Mouse (Mus musculus) limb, embryonic 12.5 days (tissue): ENCODE results near the gene Timm44. TPM values are rescaled to one million over a fixed set of nuclear protein-coding genes. Genes with fewer than 3 reads are reported as not detected.
"Not testable (repeated sequence)": the region's sequence is repeated elsewhere in the genome, so short reads cannot be mapped to it uniquely, and the experiment has no call there.

Experiments
- ATAC-seq: fragments of 200-750 bp; cut with Nextera tagmentation; 2 replicates; pipeline ENCODE4 v1.8.0; 2017; ENCODE audit warnings: low read depth, moderate TSS enrichment; ENCODE audit not compliant: insufficient number of reproducible peaks, insufficient read depth, low FRiP score, low TSS enrichment
- H3K27ac ChIP-seq: fragments of 300-500 bp; sonication (generic); 2 replicates; pipeline ENCODE4 v1.5.1; 2016; ENCODE audit warnings: mild to moderate bottlenecking, moderate library complexity
- H3K27me3 ChIP-seq: fragments of 300-500 bp; sonication (generic); 2 replicates; pipeline ENCODE4 v1.6.1; 2016; ENCODE audit warnings: mild to moderate bottlenecking, moderate library complexity
- H3K36me3 ChIP-seq: fragments of 300-500 bp; sonication (generic); 2 replicates; pipeline ENCODE4 v1.6.1; 2016; ENCODE audit warnings: mild to moderate bottlenecking, moderate library complexity
- H3K4me1 ChIP-seq: fragments of 300-500 bp; sonication (generic); replicated peaks from 2 replicates; pipeline ENCODE4 v1.6.1; 2016
- H3K4me2 ChIP-seq: fragments of 300-500 bp; sonication (generic); 2 replicates; pipeline ENCODE4 v1.6.1; 2016; ENCODE audit warnings: mild to moderate bottlenecking, moderate library complexity
- H3K4me3 ChIP-seq: fragments of 300-500 bp; sonication (generic); replicated peaks from 2 replicates; pipeline ENCODE4 v1.5.1; 2016; ENCODE audit warnings: mild to moderate bottlenecking
- H3K9ac ChIP-seq: fragments of 300-500 bp; sonication (generic); replicated peaks from 2 replicates; pipeline ENCODE4 v1.6.1; 2016; ENCODE audit warnings: mild to moderate bottlenecking, moderate library complexity
- H3K9me3 ChIP-seq: fragments of 300-500 bp; sonication (generic); 2 replicates; pipeline ENCODE4 v1.6.1; 2016; ENCODE audit warnings: mild to moderate bottlenecking, moderate library complexity
- WGBS: fragments of 180-500 bp; shearing (Covaris S2); methylation state at CpG from one replicate; pipeline ENCODE4 v1.1.7; 2016; 5-methylcytosine and 5-hydroxymethylcytosine counted together
- polyA plus RNA-seq: library from polyadenylated mRNA; unstranded; fragments of >200 nt; fragmentation: Nextera tagmentation; extraction: Ambion mirVana; gene quantifications from 2 replicates; pipeline ENCODE4 v1.2.1, GENCODE M21; 2016

The Timm44 gene
- polyA plus RNA-seq, 1 experiment from 2014 or later: 66.7 TPM

GRCm38 (mm10) chr8:4259805-4260170 is 15.9 kb downstream of the Timm44 start:
- peaks cover 27% of the 10 kb centered on the region for H3K4me1 ChIP-seq
- 0 out of 2 replicates have a peak overlapping the region, but pooled peaks have one; percentile 83 for H3K9ac ChIP-seq
- peaks cover 82% of the 10 kb centered on the region for H3K36me3 ChIP-seq
- H3K9me3 ChIP-seq: no peaks in the 10 kb centered on the region
- H3K27me3 ChIP-seq: no peaks in the 10 kb centered on the region
- WGBS: 78% methylated on average over 4 of the region's 4 CpGs
- no peak overlapping the region for H3K4me2 ChIP-seq
- H3K27ac ChIP-seq: peak overlapping the region; percentile 76
- no peak for ATAC-seq
- H3K4me3 ChIP-seq: no peak overlapping the region

GRCm38 (mm10) chr8:4259125-4259804 is 16.4 kb downstream of the Timm44 start, which contains the start of gene Ctxn1:
Gene Ctxn1, minus strand, starts transcription at chr8:4259274.
- ATAC-seq: peak; percentile 92
- Histone ChIP-seq H3K4me2 (peak within 1 kb of the TSS; percentile 71), H3K4me3 (peak within 1 kb of the TSS; percentile 82), H3K27ac (peak within 1 kb of the TSS; percentile 89), H3K9ac (peak within 1 kb of the TSS; percentile 83), H3K36me3 (peaks cover 82% of the 10 kb centered on the region), H3K9me3 (no peaks in the 10 kb centered on the region), H3K4me1 (peaks cover 29% of the 10 kb centered on the region), H3K27me3 (no peaks in the 10 kb centered on the region)
- WGBS: 7% methylated on average over 22 of the region's 33 CpGs

- Histone ChIP-seq H3K4me2 (peak overlapping the region; percentile 71), H3K4me3 (peak overlapping the region; percentile 82), H3K9ac (peak overlapping the region; percentile 83), H3K27ac (peak overlapping the region; percentile 89), H3K27me3 (no peaks in the 10 kb centered on the region), H3K36me3 (peaks cover 77% of the 10 kb centered on the region), H3K4me1 (peaks cover 35% of the 10 kb centered on the region), H3K9me3 (no peaks in the 10 kb centered on the region)
- WGBS: under 1% methylated on average over 31 of the region's 32 CpGs
- ATAC-seq: peak; percentile 76
Observed at GRCm38 (mm10) chr8:4258678-4259077, 17.0 kb downstream of the Timm44 start.

- WGBS: 3% methylated on average over 35 of the region's 35 CpGs
Observed at GRCm38 (mm10) chr8:4258233-4258632, 17.5 kb downstream of the Timm44 start.

GRCm38 (mm10) chr8:4257350-4257749 is 18.4 kb downstream of the Timm44 start:
- H3K9me3 ChIP-seq: no peaks in the 10 kb centered on the region
- H3K4me1 ChIP-seq: peaks cover 39% of the 10 kb centered on the region
- peak overlapping the region; percentile 83; the same call in 1 of the 2 replicates for H3K9ac ChIP-seq
- peak overlapping the region; percentile 82 for H3K4me3 ChIP-seq
- H3K36me3 ChIP-seq: peaks cover 64% of the 10 kb centered on the region
- peak overlapping the region; percentile 71 for H3K4me2 ChIP-seq
- H3K27me3 ChIP-seq: no peaks in the 10 kb centered on the region
- WGBS: 75% methylated on average over 4 of the region's 4 CpGs
- 0 out of 2 replicates have a peak overlapping the region, but pooled peaks have one; percentile 89 for H3K27ac ChIP-seq
- no peak for ATAC-seq

More at GRCm38 (mm10) chr8:4258233-4258632, 17.5 kb downstream of the Timm44 start:
- peak; percentile 27 for ATAC-seq
- Histone ChIP-seq H3K4me1 (peaks cover 36% of the 10 kb centered on the region), H3K9me3 (no peaks in the 10 kb centered on the region), H3K4me2 (peak overlapping the region; percentile 71), H3K27ac (peak overlapping the region; percentile 89), H3K9ac (peak overlapping the region; percentile 83), H3K27me3 (no peaks in the 10 kb centered on the region), H3K36me3 (peaks cover 73% of the 10 kb centered on the region), H3K4me3 (peak overlapping the region; percentile 82)

GRCm38 (mm10) chr8:4256911-4257310 is 18.8 kb downstream of the Timm44 start:
- H3K27me3 ChIP-seq: no peaks in the 10 kb centered on the region
- 0 out of 2 replicates have a peak overlapping the region, but pooled peaks have one; percentile 83 for H3K9ac ChIP-seq
- H3K4me3 ChIP-seq: no peak overlapping the region
- H3K4me1 ChIP-seq: peaks cover 42% of the 10 kb centered on the region
- H3K4me2 ChIP-seq: no peak overlapping the region; the same call in 1 of the 2 replicates
- no peak for ATAC-seq
- 0 out of 2 replicates have a peak overlapping the region, but pooled peaks have one; percentile 23 for H3K27ac ChIP-seq
- H3K9me3 ChIP-seq: no peaks in the 10 kb centered on the region
- 60% methylated on average over 4 of the region's 4 CpGs for WGBS
- peaks cover 59% of the 10 kb centered on the region for H3K36me3 ChIP-seq

GRCm38 (mm10) chr8:4255471-4255870 is 20.2 kb downstream of the Timm44 start:
- ATAC-seq: not testable (repeated sequence)
- H3K4me1 ChIP-seq: peaks cover 44% of the 10 kb centered on the region
- WGBS: 89% methylated on average over 7 of the region's 7 CpGs

GRCm38 (mm10) chr8:4254001-4254400 is 21.7 kb downstream of the Timm44 start:
- Histone ChIP-seq H3K9me3 (no peaks in the 10 kb centered on the region), H3K36me3 (peaks cover 49% of the 10 kb centered on the region), H3K4me3 (peak overlapping the region; percentile 84), H3K27ac (peak overlapping the region; percentile 62; the same call in 1 of the 2 replicates), H3K4me2 (peak overlapping the region; percentile 82), H3K4me1 (peaks cover 45% of the 10 kb centered on the region), H3K9ac (peak overlapping the region; percentile 80; the same call in 1 of the 2 replicates), H3K27me3 (no peaks in the 10 kb centered on the region; the same call in 1 of the 2 replicates)
- no peak for ATAC-seq
- 68% methylated on average over 6 of the region's 6 CpGs for WGBS

More at GRCm38 (mm10) chr8:4255471-4255870, 20.2 kb downstream of the Timm44 start:
- H3K4me2 ChIP-seq, H3K27me3 ChIP-seq, H3K27ac ChIP-seq, H3K9me3 ChIP-seq, H3K4me3 ChIP-seq, H3K9ac ChIP-seq: not testable (repeated sequence)
- peaks cover 45% of the 10 kb centered on the region for H3K36me3 ChIP-seq

GRCm38 (mm10) chr8:4252934-4253841 is 22.5 kb downstream of the Timm44 start, which contains the start of gene Snapc2:
Gene Snapc2, plus strand, starts transcription at chr8:4253080.
- WGBS: under 1% methylated on average over 69 of the region's 69 CpGs
- H3K27ac ChIP-seq: peak within 1 kb of the TSS; percentile 92
- H3K9ac ChIP-seq: peak within 1 kb of the TSS; percentile 80
- ATAC-seq: peak; percentile 87
- peaks cover 4% of the 10 kb centered on the region for H3K27me3 ChIP-seq
- peaks cover 51% of the 10 kb centered on the region for H3K4me1 ChIP-seq
- H3K4me2 ChIP-seq: peak within 1 kb of the TSS; percentile 82
- no peaks in the 10 kb centered on the region for H3K9me3 ChIP-seq
- H3K4me3 ChIP-seq: peak within 1 kb of the TSS; percentile 84
- peaks cover 57% of the 10 kb centered on the region for H3K36me3 ChIP-seq

- ATAC-seq: no peak
- Histone ChIP-seq H3K36me3 (peaks cover 60% of the 10 kb centered on the region), H3K4me1 (peaks cover 44% of the 10 kb centered on the region), H3K9ac (peak overlapping the region; percentile 45; the same call in 1 of the 2 replicates), H3K27me3 (peaks cover 4% of the 10 kb centered on the region), H3K27ac (peak overlapping the region; percentile 92; the same call in 1 of the 2 replicates), H3K4me2 (peak overlapping the region; percentile 82), H3K4me3 (peak overlapping the region; percentile 84), H3K9me3 (no peaks in the 10 kb centered on the region)
- WGBS: 50% methylated on average over 8 of the region's 8 CpGs
Observed at GRCm38 (mm10) chr8:4252116-4252760, 23.5 kb downstream of the Timm44 start.
